Mouse (Mus musculus): Measurements from ENCODE around the gene Emx2. TPM values are rescaled to one million over a fixed set of nuclear protein-coding genes. Genes with fewer than 3 reads are reported as not detected.

Emx2 gene
- not detected in 2 replicates for polyA plus RNA-seq (2012; rRNA removed)

DNA sequence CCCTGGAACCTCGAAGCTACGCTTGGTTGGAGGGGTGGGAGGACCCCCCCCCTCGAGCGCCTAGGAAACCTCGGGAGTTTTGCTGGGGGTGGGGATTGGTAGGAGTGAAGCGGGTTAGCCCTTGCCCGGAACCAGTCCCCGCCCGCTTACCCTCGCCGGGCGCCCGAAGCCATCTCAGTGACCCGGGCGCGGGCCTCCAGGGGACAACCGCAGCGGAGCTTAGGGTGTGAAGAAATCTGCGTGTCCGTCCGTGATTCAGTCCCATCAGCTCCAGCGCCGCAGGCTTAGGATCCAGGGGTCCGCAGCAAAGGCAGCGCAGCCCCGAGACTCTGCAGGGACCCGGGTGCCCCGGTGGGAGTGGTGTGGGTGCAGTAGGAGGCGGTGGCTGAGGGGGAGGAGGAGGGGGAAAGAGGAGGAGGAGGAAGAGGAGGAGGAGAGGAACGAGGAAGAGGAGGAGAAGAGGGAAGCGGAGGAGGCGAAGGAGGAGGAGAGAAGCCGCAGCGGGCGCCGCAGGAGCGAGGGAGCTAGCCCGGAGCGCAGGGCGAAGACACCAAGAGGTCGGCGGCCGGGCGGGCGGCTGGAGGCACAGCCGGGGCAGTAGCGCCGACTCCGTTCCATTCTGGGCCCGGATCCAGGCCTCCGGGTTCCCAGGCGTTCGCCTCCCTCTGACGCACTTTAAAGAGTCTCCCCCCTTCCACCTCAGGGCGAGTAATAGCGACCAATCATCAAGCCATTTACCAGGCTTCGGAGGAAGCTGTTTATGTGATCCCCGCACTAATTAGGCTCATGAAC, at the start of gene Emx2:
Gene Emx2, plus strand, starts transcription at position 422 of the 792 bp plus-strand sequence.
- TF ChIP-seq CTCF (IDR thresholded peaks at IDR 0.05; ENCODE audit: extremely low read depth, insufficient read depth, insufficient read length, insufficient replicate concordance) (no peak), POLR2A (IDR thresholded peaks at IDR 0.05; ENCODE audit: low read depth, low read length) (no peak)
- peaks cover 46% of the 10 kb centered on the region for H3K27me3 ChIP-seq (ENCODE audit: control insufficient read depth, insufficient read depth, low read length)
- H3K36me3 ChIP-seq (ENCODE audit: control insufficient read depth, insufficient read depth, low read length) = no peaks in the 10 kb centered on the region
- DNase-seq (ENCODE audit: low read depth in 1 of 2, low spot score in 2 of 2) = no peak
- WGBS = 2% methylated on average over 58 of the region's 58 CpGs
- no peak within 1 kb of the TSS; the same call in 1 of the 2 replicates for H3K4me3 ChIP-seq (ENCODE audit: extremely low read depth, insufficient read depth, insufficient read length)
- no peak within 1 kb of the TSS for H3K27ac ChIP-seq (ENCODE audit: insufficient read depth, low read length)
- peaks cover 7% of the 10 kb centered on the region for H3K4me1 ChIP-seq (ENCODE audit: control insufficient read depth, insufficient read depth, insufficient read length)

DNA sequence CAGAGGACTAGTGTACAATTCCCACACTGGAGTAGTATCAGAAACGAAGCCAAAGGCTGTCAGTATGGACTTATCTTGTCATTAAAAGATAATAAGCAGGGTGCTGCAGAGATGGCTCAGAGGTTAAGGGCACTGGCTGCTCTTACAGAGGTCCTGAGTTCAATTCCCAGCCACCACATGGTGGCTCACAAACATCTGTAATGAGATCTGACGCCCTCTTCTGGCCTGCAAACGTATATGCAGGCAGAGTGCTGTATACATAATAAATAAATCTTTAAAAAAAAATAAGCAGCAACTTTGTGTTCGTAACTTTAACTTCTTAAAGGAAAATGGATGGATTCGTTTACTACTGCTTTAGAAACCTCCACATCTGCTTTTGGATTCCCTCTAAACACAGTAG, 44.0 kb upstream of the Emx2 start:
- H3K27me3 ChIP-seq (ENCODE audit: control insufficient read depth, insufficient read depth, low read length) = no peaks in the 10 kb centered on the region
- no peaks in the 10 kb centered on the region for H3K4me1 ChIP-seq (ENCODE audit: control insufficient read depth, insufficient read depth, insufficient read length)
- H3K4me3 ChIP-seq (ENCODE audit: extremely low read depth, insufficient read depth, insufficient read length) = no peak overlapping the region
- no peak overlapping the region for H3K27ac ChIP-seq (ENCODE audit: insufficient read depth, low read length)
- TF ChIP-seq POLR2A (IDR thresholded peaks at IDR 0.05; ENCODE audit: low read depth, low read length) (no peak), CTCF (IDR thresholded peaks at IDR 0.05; ENCODE audit: extremely low read depth, insufficient read depth, insufficient read length, insufficient replicate concordance) (no peak)
- DNase-seq (ENCODE audit: low read depth in 1 of 2, low spot score in 2 of 2) = no peak
- H3K36me3 ChIP-seq (ENCODE audit: control insufficient read depth, insufficient read depth, low read length) = no peaks in the 10 kb centered on the region
- WGBS = 54% methylated on average over 5 of the region's 5 CpGs

DNA sequence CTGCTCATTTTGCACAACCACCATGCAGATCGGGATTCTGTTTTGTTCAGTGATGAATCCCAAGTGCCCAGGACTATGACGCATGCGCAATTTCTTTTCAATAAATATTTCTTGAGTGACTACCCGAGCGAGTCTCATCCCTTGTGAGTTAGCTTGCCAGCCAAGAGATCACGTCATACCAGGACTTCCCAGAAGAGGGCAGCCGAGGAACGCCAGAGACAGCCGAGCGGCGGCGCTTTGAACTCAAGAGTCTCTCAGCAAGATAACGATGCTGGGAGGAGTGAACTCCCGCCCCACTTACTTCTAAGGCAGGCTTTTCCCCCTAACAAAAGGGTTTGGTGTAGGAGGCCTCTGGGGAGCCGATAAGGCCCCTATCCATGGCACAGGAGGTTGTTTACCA, 40.1 kb upstream of the Emx2 start:
- H3K36me3 ChIP-seq (ENCODE audit: control insufficient read depth, insufficient read depth, low read length) = no peaks in the 10 kb centered on the region
- H3K27ac ChIP-seq (ENCODE audit: insufficient read depth, low read length) = no peak overlapping the region
- H3K4me3 ChIP-seq (ENCODE audit: extremely low read depth, insufficient read depth, insufficient read length) = no peak overlapping the region
- peak; percentile 45 to 79 for DNase-seq (ENCODE audit: low read depth in 1 of 2, low spot score in 2 of 2)
- H3K4me1 ChIP-seq (ENCODE audit: control insufficient read depth, insufficient read depth, insufficient read length) = no peaks in the 10 kb centered on the region
- WGBS = 4% methylated on average over 15 of the region's 15 CpGs
- TF ChIP-seq CTCF (IDR thresholded peaks at IDR 0.05; ENCODE audit: extremely low read depth, insufficient read depth, insufficient read length, insufficient replicate concordance) (peak; percentile 89), POLR2A (IDR thresholded peaks at IDR 0.05; ENCODE audit: low read depth, low read length) (no peak)
- H3K27me3 ChIP-seq (ENCODE audit: control insufficient read depth, insufficient read depth, low read length) = no peaks in the 10 kb centered on the region; the same call in 1 of the 2 replicates

DNA sequence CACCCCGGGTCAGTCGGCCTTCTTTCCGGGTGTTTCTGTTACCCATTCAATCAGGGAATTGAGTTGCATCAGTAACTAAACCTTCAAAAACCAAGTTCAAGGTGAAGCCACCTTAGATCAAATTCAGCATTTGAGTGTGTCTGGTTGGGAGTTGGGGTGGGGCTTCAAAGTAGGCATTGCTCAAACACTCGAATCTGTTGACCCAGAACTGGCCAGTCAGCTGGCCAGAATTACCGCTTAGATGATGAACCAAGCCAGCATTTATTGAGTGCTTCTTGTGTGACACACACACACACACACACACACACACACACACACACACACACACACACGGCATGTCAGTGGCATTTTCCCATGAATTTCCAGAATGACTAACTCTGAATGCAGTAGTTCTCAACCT, 39.5 kb upstream of the Emx2 start:
- DNase-seq (ENCODE audit: low read depth in 1 of 2, low spot score in 2 of 2) = no peak
- 68% methylated on average over 6 of the region's 6 CpGs for WGBS
- H3K27ac ChIP-seq (ENCODE audit: insufficient read depth, low read length) = no peak overlapping the region
- H3K4me3 ChIP-seq (ENCODE audit: extremely low read depth, insufficient read depth, insufficient read length) = no peak overlapping the region
- TF ChIP-seq POLR2A (IDR thresholded peaks at IDR 0.05; ENCODE audit: low read depth, low read length) (no peak), CTCF (IDR thresholded peaks at IDR 0.05; ENCODE audit: extremely low read depth, insufficient read depth, insufficient read length, insufficient replicate concordance) (no peak)
- H3K27me3 ChIP-seq (ENCODE audit: control insufficient read depth, insufficient read depth, low read length) = no peaks in the 10 kb centered on the region; the same call in 1 of the 2 replicates
- H3K36me3 ChIP-seq (ENCODE audit: control insufficient read depth, insufficient read depth, low read length) = no peaks in the 10 kb centered on the region
- H3K4me1 ChIP-seq (ENCODE audit: control insufficient read depth, insufficient read depth, insufficient read length) = no peaks in the 10 kb centered on the region

DNA sequence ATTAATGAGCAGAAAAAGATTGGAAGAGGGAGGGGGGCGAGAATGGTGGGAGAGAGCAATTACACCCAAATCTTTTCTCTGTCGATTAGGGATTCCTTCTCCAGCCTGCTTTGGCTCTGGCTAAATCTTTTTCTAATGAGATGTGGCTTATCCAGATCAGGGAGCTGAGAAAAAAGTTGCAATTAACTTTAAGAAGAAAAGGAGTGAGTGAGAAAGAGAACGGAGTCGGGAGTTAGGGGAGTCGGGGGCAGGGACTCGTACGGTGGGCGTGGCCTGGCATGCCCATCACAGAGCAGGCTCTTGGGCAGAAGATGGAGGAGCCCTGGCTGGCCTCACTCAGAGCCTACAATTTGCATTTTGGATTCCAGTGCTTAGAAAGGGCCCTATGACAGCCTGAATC, 35.8 kb upstream of the Emx2 start:
- DNase-seq (ENCODE audit: low read depth in 1 of 2, low spot score in 2 of 2) = no peak
- Histone ChIP-seq H3K36me3 (ENCODE audit: control insufficient read depth, insufficient read depth, low read length) (no peaks in the 10 kb centered on the region), H3K4me1 (ENCODE audit: control insufficient read depth, insufficient read depth, insufficient read length) (no peaks in the 10 kb centered on the region), H3K27me3 (ENCODE audit: control insufficient read depth, insufficient read depth, low read length) (no peaks in the 10 kb centered on the region; the same call in 1 of the 2 replicates), H3K27ac (ENCODE audit: insufficient read depth, low read length) (no peak overlapping the region), H3K4me3 (ENCODE audit: extremely low read depth, insufficient read depth, insufficient read length) (no peak overlapping the region)
- no peak for TF ChIP-seq POLR2A (IDR thresholded peaks at IDR 0.05; ENCODE audit: low read depth, low read length)
- TF ChIP-seq CTCF (IDR thresholded peaks at IDR 0.05; ENCODE audit: extremely low read depth, insufficient read depth, insufficient read length, insufficient replicate concordance) = no peak
- WGBS = 39% methylated on average over 8 of the region's 8 CpGs

DNA sequence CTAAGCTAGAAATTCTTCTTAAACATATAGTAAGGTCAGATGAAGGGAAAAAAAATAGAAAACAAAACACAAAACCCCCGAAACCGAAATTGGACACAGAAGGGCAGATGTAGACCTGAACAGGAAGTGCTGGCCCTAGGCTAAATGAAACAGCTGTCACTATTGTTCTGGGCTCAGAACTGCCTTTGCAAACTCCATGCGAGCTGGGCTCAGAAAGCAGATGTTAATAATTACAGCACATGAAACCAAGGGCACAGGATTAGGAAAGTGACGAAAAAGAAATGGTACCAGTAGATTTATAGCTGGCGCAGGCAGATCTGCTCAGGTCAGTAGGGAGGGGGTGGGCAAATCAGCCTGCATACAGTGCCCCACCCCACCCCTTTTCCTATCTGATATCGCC, 34.5 kb upstream of the Emx2 start:
- Histone ChIP-seq H3K4me1 (ENCODE audit: control insufficient read depth, insufficient read depth, insufficient read length) (no peaks in the 10 kb centered on the region), H3K27me3 (ENCODE audit: control insufficient read depth, insufficient read depth, low read length) (no peaks in the 10 kb centered on the region; the same call in 1 of the 2 replicates), H3K27ac (ENCODE audit: insufficient read depth, low read length) (no peak overlapping the region), H3K36me3 (ENCODE audit: control insufficient read depth, insufficient read depth, low read length) (no peaks in the 10 kb centered on the region), H3K4me3 (ENCODE audit: extremely low read depth, insufficient read depth, insufficient read length) (no peak overlapping the region)
- no peak for DNase-seq (ENCODE audit: low read depth in 1 of 2, low spot score in 2 of 2)
- WGBS = 27% methylated on average over 6 of the region's 6 CpGs
- TF ChIP-seq POLR2A (IDR thresholded peaks at IDR 0.05; ENCODE audit: low read depth, low read length) (no peak), CTCF (IDR thresholded peaks at IDR 0.05; ENCODE audit: extremely low read depth, insufficient read depth, insufficient read length, insufficient replicate concordance) (no peak)

DNA sequence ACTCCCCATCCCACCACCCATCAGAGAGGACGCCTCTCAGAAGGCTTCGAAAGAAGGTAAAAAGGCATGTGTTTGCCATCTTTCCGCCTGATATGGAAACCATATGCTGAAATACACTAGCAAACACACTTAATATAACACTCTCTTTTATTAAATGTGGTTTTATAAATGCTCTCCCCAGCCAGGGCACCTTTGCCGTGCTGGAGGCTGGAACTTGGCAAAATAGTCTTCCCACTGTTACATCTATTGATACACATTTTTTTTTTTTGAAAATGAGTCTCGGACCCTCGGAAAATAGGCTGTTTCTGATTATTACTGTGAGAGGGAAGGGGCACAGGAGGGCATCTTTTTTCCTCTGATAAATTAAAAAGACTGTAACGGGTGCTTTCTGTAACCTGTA, 33.2 kb upstream of the Emx2 start:
- Histone ChIP-seq H3K27ac (ENCODE audit: insufficient read depth, low read length) (no peak overlapping the region), H3K4me1 (ENCODE audit: control insufficient read depth, insufficient read depth, insufficient read length) (no peaks in the 10 kb centered on the region), H3K4me3 (ENCODE audit: extremely low read depth, insufficient read depth, insufficient read length) (no peak overlapping the region), H3K27me3 (ENCODE audit: control insufficient read depth, insufficient read depth, low read length) (no peaks in the 10 kb centered on the region; the same call in 1 of the 2 replicates), H3K36me3 (ENCODE audit: control insufficient read depth, insufficient read depth, low read length) (no peaks in the 10 kb centered on the region)
- DNase-seq (ENCODE audit: low read depth in 1 of 2, low spot score in 2 of 2) = no peak
- TF ChIP-seq POLR2A (IDR thresholded peaks at IDR 0.05; ENCODE audit: low read depth, low read length) = no peak
- no peak for TF ChIP-seq CTCF (IDR thresholded peaks at IDR 0.05; ENCODE audit: extremely low read depth, insufficient read depth, insufficient read length, insufficient replicate concordance)
- WGBS = 91% methylated on average over 7 of the region's 7 CpGs
